Mouse (Mus musculus) midbrain, embryonic 11.5 days (tissue): ENCODE measurements around the gene N4bp2l2. TPM values are rescaled to one million over a fixed set of nuclear protein-coding genes. Genes with fewer than 3 reads are reported as not detected.

ENCODE experiments used
- ATAC-seq: fragments of 200-750 bp; cut with Nextera tagmentation; 2 replicates; pipeline ENCODE4 v1.8.0; 2017; ENCODE audit warnings: moderate TSS enrichment, moderate library complexity; ENCODE audit not compliant: low FRiP score
- DNase-seq: peaks from one replicate; pipeline ENCODE4 v3.0.0; 2015; ENCODE audit warnings: low spot score; ENCODE audit errors: missing footprints
- H3K27ac ChIP-seq: fragments of 300-500 bp; sonication (generic); 2 replicates; pipeline ENCODE4 v1.5.1; 2014; ENCODE audit warnings: low read depth, low read length
- H3K27me3 ChIP-seq: fragments of 300-500 bp; sonication (generic); 2 replicates; pipeline ENCODE4 v1.6.1; 2014; ENCODE audit warnings: mild to moderate bottlenecking, low read length, moderate library complexity, mixed read lengths; ENCODE audit not compliant: control insufficient read depth, insufficient read depth
- H3K36me3 ChIP-seq: fragments of 300-500 bp; sonication (generic); 2 replicates; pipeline ENCODE4 v1.6.1; 2014; ENCODE audit warnings: mild to moderate bottlenecking, low read length, moderate library complexity, mixed read lengths; ENCODE audit not compliant: control insufficient read depth, insufficient read depth
- H3K4me1 ChIP-seq: fragments of 300-500 bp; sonication (generic); 2 replicates; pipeline ENCODE4 v1.6.1; 2014; ENCODE audit warnings: low read length; ENCODE audit not compliant: control insufficient read depth, insufficient read depth
- H3K4me2 ChIP-seq: fragments of 300-500 bp; sonication (generic); 2 replicates; pipeline ENCODE4 v1.6.1; 2014; ENCODE audit warnings: mild to moderate bottlenecking, moderate library complexity
- H3K4me3 ChIP-seq: fragments of 300-500 bp; sonication (generic); 2 replicates; pipeline ENCODE4 v1.5.1; 2014; ENCODE audit warnings: low read depth, low read length
- H3K9ac ChIP-seq: fragments of 300-500 bp; sonication (generic); 2 replicates; pipeline ENCODE4 v1.6.1; 2014; ENCODE audit warnings: low read length
- H3K9me3 ChIP-seq: fragments of 300-500 bp; sonication (generic); 2 replicates; pipeline ENCODE4 v1.6.1; 2016; ENCODE audit warnings: low read length; ENCODE audit not compliant: control insufficient read depth
- WGBS: fragments of 180-500 bp; shearing (Covaris S2); extraction: QIAGEN DNeasy Blood & Tissue Kit; methylation state at CpG from one replicate; pipeline ENCODE4 v1.1.7; 2014; 5-methylcytosine and 5-hydroxymethylcytosine counted together
- polyA plus RNA-seq: library from polyadenylated mRNA; unstranded; fragments of >200 nt; fragmentation: Nextera tagmentation; extraction: Ambion mirVana; gene quantifications from 2 replicates; pipeline ENCODE4 v1.2.1, GENCODE M21; 2014

Gene N4bp2l2
- polyA plus RNA-seq, 1 experiment from 2014 or later: 42.1 TPM

DNA sequence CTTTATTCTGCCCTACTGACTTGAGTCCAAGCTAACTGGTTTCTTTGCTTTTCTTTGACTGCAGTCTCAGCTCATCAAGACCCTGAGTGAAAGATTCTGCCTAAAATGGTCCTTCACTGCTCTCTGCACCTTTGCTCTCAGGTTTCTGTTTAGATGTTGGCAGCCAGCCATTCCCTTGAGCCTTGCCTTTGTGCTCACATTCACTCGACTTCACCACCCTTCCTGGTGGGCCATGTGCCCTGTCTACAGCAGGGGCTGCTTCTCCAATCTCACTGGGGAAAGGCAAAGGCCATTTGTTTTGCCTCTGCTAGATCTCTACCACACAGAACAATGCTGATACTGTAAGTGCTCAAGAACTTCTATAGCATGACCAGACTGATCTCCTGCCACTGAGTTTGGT lies 43.2 kb downstream of the N4bp2l2 start:
- H3K4me2 ChIP-seq: no peak overlapping the region
- no peaks in the 10 kb centered on the region for H3K4me1 ChIP-seq
- no peak overlapping the region for H3K9ac ChIP-seq
- H3K4me3 ChIP-seq: no peak overlapping the region
- no peak overlapping the region for H3K27ac ChIP-seq
- ATAC-seq (no peak), DNase-seq (peak; percentile 61)
- 69% methylated on average over 1 of the region's 1 CpGs for WGBS
- no peaks in the 10 kb centered on the region for H3K9me3 ChIP-seq
- no peaks in the 10 kb centered on the region for H3K27me3 ChIP-seq
- no peaks in the 10 kb centered on the region for H3K36me3 ChIP-seq

DNA sequence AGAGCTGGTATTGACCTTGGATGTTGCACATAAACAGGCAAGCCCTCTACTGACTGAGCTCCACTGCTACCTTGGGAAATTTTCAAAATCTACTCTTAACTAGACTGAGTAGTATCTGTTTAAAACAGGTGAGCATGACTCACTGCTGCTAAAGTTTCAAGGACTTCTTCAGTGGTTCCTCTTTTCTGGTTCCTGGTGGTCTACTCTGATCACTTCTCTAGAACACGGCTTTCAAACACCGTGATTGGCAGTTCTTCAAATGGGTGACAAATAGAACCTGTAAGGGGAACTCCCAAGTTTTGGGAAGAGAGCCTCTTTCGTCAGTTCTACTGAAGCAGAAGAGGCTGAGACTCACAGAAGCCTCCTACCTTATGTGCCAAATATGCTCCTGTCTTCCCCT lies 44.4 kb downstream of the N4bp2l2 start:
- no peaks in the 10 kb centered on the region for H3K9me3 ChIP-seq
- H3K27me3 ChIP-seq: no peaks in the 10 kb centered on the region
- H3K27ac ChIP-seq: no peak overlapping the region
- H3K4me1 ChIP-seq: no peaks in the 10 kb centered on the region
- H3K4me3 ChIP-seq: no peak overlapping the region
- ATAC-seq: no peak
- DNase-seq: no peak
- H3K4me2 ChIP-seq: no peak overlapping the region
- no peaks in the 10 kb centered on the region for H3K36me3 ChIP-seq
- WGBS: 95% methylated on average over 3 of the region's 3 CpGs
- H3K9ac ChIP-seq: no peak overlapping the region

- 90% methylated on average over 7 of the region's 7 CpGs for WGBS
- DNase-seq: peak; percentile 49
Measured at GRCm38 (mm10) chr5:150620588-150621135, 45.3 kb downstream of the N4bp2l2 start.

DNA sequence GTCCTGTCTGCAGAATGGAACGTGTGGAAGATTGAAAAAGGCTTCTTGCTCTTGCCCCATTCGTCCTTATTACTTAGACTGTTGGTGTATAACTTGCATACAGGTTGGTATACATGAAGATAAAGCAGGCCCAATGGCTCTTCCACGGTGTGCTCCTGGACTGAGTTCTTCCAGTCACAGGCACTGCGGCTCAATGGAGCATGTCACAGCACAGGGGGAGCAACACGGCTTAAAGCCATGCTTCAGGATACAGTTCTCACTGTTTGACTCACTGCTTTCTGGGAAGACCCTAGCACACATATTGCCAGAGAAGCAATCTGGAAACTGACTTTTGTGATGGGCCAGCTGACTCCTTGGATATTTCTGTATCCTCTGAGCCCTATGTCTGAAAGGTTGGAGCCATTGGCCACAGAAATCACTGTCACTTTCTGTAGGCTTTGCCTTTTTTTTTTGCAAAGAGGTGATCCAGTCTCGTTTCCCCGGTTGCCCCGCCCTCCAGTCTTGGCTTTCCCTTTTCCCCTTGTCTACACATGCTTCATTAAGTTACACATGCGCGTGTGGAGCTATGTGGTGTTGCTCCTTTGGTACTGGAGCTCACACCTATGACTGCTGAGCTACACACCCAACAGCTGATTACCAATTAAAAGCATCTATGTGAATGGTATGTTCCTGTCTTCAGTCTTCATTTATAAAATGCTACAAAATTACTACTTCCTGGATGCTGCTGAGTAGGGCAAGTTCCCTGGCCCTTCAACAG lies 47.2 kb downstream of the N4bp2l2 start:
- Histone ChIP-seq H3K36me3 (no peaks in the 10 kb centered on the region), H3K27me3 (no peaks in the 10 kb centered on the region), H3K4me1 (no peaks in the 10 kb centered on the region), H3K4me2 (no peak overlapping the region), H3K4me3 (no peak overlapping the region), H3K9me3 (no peaks in the 10 kb centered on the region), H3K9ac (no peak overlapping the region), H3K27ac (no peak overlapping the region)
- ATAC-seq: no peak
- WGBS: 91% methylated on average over 10 of the region's 10 CpGs
- DNase-seq: peak; percentile 69

More at GRCm38 (mm10) chr5:150620588-150621135, 45.3 kb downstream of the N4bp2l2 start:
- Histone ChIP-seq H3K9me3 (no peaks in the 10 kb centered on the region), H3K27me3 (no peaks in the 10 kb centered on the region), H3K4me2 (no peak overlapping the region), H3K27ac (no peak overlapping the region), H3K36me3 (no peaks in the 10 kb centered on the region), H3K4me3 (no peak overlapping the region), H3K4me1 (no peaks in the 10 kb centered on the region), H3K9ac (no peak overlapping the region)
- ATAC-seq: no peak

DNA sequence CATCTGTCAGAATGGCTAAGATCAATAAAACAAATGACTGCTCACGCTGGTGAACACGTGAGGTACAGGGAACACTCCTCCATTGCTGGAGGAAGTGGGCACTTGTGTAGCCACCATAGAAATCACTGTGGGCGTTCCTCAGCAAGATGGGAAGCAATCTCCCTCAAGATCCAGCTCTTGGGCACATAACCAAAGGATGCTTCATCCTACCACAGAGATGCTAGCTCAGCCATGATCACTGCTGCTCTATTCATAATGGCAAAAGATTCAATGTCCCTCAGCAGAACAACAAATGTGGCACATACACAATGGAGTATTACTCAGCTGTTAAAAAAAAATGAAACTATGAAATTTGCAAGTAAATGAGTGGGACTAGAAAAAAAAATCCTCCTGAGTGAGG lies 49.3 kb downstream of the N4bp2l2 start:
- ATAC-seq: no peak
- Histone ChIP-seq H3K4me1 (no peaks in the 10 kb centered on the region), H3K27me3 (no peaks in the 10 kb centered on the region), H3K9me3 (no peaks in the 10 kb centered on the region), H3K36me3 (no peaks in the 10 kb centered on the region), H3K27ac (no peak overlapping the region), H3K9ac (no peak overlapping the region), H3K4me3 (no peak overlapping the region), H3K4me2 (no peak overlapping the region)
- peak; percentile 69 for DNase-seq
- 81% methylated on average over 3 of the region's 3 CpGs for WGBS

- Histone ChIP-seq H3K9me3 (no peaks in the 10 kb centered on the region), H3K36me3 (no peaks in the 10 kb centered on the region), H3K4me3 (no peak overlapping the region), H3K4me1 (no peaks in the 10 kb centered on the region), H3K27ac (no peak overlapping the region), H3K9ac (no peak overlapping the region), H3K27me3 (no peaks in the 10 kb centered on the region), H3K4me2 (no peak overlapping the region)
- 92% methylated on average over 2 of the region's 2 CpGs for WGBS
- ATAC-seq: no peak
- DNase-seq: peak; percentile 41
Measured at GRCm38 (mm10) chr5:150616216-150616615, 49.8 kb downstream of the N4bp2l2 start.

DNA sequence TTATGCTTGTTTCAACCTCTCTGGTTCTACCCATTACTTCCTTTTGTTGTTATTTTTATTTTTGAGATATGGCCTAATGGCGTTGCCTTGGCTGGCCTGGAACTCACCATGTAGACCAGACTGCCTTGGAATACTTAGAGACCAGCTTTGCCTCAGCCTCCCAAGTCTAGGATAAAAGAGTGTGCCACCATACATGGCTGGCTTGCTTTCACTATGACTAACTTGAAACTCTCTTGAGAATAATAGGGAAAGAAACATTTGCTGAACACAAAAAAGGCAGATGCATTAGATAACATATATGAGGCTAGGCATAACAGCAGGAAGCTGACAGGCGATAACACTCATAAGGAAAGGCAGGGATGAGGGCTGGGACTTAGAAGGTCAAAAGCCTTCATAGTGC lies 51.9 kb downstream of the N4bp2l2 start:
- ATAC-seq: no peak
- DNase-seq: peak; percentile 17
- H3K9ac ChIP-seq: no peak overlapping the region
- H3K27me3 ChIP-seq: no peaks in the 10 kb centered on the region
- no peaks in the 10 kb centered on the region for H3K36me3 ChIP-seq
- no peak overlapping the region for H3K4me3 ChIP-seq
- no peaks in the 10 kb centered on the region for H3K4me1 ChIP-seq
- H3K4me2 ChIP-seq: no peak overlapping the region
- H3K27ac ChIP-seq: no peak overlapping the region
- no peaks in the 10 kb centered on the region for H3K9me3 ChIP-seq
- whole genome bisulfite sequencing: 94% methylated on average over 2 of the region's 2 CpGs

- H3K9ac ChIP-seq: no peak overlapping the region
- no peak overlapping the region for H3K4me2 ChIP-seq
- no peaks in the 10 kb centered on the region for H3K27me3 ChIP-seq
- H3K4me3 ChIP-seq: no peak overlapping the region
- ATAC-seq: no peak
- no peaks in the 10 kb centered on the region for H3K4me1 ChIP-seq
- WGBS: 84% methylated on average over 12 of the region's 12 CpGs
- H3K36me3 ChIP-seq: 0 out of 2 replicates have a peak, but pooled peaks cover 2% of the 10 kb centered on the region
- H3K9me3 ChIP-seq: no peaks in the 10 kb centered on the region
- DNase-seq: peak; percentile 57
- H3K27ac ChIP-seq: no peak overlapping the region
Measured at GRCm38 (mm10) chr5:150611697-150612096, 54.3 kb downstream of the N4bp2l2 start.

DNA sequence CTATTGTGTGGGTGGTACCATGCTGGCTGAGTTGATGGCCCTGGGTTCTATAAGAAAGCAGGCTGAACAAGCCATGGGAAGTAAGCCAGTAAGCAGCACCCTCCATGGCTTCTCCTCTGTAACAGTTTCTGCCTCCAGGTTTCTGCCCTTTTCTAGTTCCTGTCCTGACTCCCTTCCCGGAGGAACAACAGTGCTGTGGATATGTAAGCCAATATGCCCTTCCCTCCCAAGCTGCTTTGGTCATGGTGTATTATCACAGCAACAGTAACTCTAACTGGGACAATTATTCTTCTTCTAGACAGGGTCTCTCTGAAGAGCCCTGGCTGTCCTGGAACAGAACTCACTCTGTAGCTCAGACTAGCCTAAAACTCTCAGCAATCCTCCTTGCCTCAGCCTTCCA lies 54.8 kb downstream of the N4bp2l2 start:
- Histone ChIP-seq H3K9ac (no peak overlapping the region), H3K4me3 (no peak overlapping the region), H3K4me1 (no peaks in the 10 kb centered on the region), H3K27ac (no peak overlapping the region), H3K4me2 (no peak overlapping the region), H3K27me3 (no peaks in the 10 kb centered on the region), H3K36me3 (0 out of 2 replicates have a peak, but pooled peaks cover 4% of the 10 kb centered on the region), H3K9me3 (no peaks in the 10 kb centered on the region)
- peak; percentile 45 for DNase-seq
- no peak for ATAC-seq
- 81% methylated on average over 1 of the region's 1 CpGs for WGBS
